Mouse (Mus musculus) kidney, adult 2 months (tissue): ENCODE data around the gene Fam78b. TPM values are rescaled to one million over a fixed set of nuclear protein-coding genes. Genes with fewer than 3 reads are reported as not detected.

ENCODE experiments used
- DNase-seq: peaks from one replicate; pipeline ENCODE4 v3.0.0; 2021
- H3K27ac ChIP-seq: fragments of 200-500 bp; 2 replicates; pipeline ENCODE4 v1.5.1; 2012; ENCODE audit warnings: low read depth, low read length, control low read depth, inconsistent platforms; ENCODE audit not compliant: insufficient read depth
- H3K27me3 ChIP-seq: fragments of 200-500 bp; replicated peaks from 2 replicates; pipeline ENCODE4 v1.6.1; 2012; ENCODE audit warnings: mild to moderate bottlenecking, moderate library complexity, low read length, inconsistent platforms; ENCODE audit not compliant: control insufficient read depth, insufficient read depth
- H3K36me3 ChIP-seq: fragments of 200-500 bp; 2 replicates; pipeline ENCODE4 v1.6.1; 2012; ENCODE audit warnings: mild to moderate bottlenecking, moderate library complexity, low read length, inconsistent platforms; ENCODE audit not compliant: control insufficient read depth, insufficient read depth
- H3K4me1 ChIP-seq: fragments of 200-500 bp; 2 replicates; pipeline ENCODE4 v1.6.1; 2011; ENCODE audit warnings: low read length; ENCODE audit not compliant: control insufficient read depth, insufficient read depth
- H3K4me3 ChIP-seq: fragments of 200-500 bp; 2 replicates; pipeline ENCODE4 v1.5.1; 2011; ENCODE audit warnings: mild to moderate bottlenecking, low read depth, low read length, control low read depth; ENCODE audit not compliant: insufficient read depth
- CTCF ChIP-seq: fragments of 200-500 bp; conservative IDR thresholded peaks from 2 replicates; pipeline ENCODE4 v1.5.1; 2011; ENCODE audit warnings: low read depth, mild to moderate bottlenecking, control low read depth, low read length, moderate library complexity, mixed read lengths; ENCODE audit not compliant: insufficient read depth, insufficient read length
- POLR2A ChIP-seq: fragments of 200-500 bp; IDR thresholded peaks from one replicate; pipeline ENCODE4 v1.6.1; 2011; ENCODE audit warnings: low read depth, low read length, control low read depth
- WGBS: fragments of 180-500 bp; shearing (Covaris S2); methylation state at CpG from one replicate; pipeline ENCODE4 v1.1.7; 2018; 5-methylcytosine and 5-hydroxymethylcytosine counted together
- polyA plus RNA-seq: library from polyadenylated mRNA; depleted of rRNA; stranded (reverse); fragments of >200 nt; gene quantifications from 2 replicates; pipeline ENCODE4 v1.2.3, GENCODE M21; 2012

Fam78b gene
- polyA plus RNA-seq, 1 experiment, result 1.3 TPM

DNA sequence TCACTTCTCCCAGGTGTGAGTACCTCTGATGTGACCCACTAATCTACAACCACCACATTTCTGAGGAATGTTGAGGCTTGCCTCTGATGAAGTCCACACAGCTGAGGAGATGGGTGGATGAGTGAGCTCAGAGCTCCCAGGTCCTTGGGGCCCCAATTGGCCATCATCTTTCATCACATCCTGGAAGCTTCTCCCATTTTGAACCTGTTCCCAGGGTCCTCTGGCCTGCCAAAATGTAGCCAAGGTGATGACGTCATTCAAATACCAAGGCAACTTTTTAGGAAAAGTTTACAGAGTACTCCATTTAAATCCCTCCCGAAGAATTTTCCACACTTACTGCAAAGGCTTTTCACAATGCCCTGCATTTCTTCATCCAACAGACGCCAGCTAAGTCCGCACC is 104.7 kb downstream of the Fam78b start:
- H3K4me1 ChIP-seq, result no peaks in the 10 kb centered on the region
- no peak overlapping the region for H3K27ac ChIP-seq
- no peak for DNase-seq
- no peaks in the 10 kb centered on the region for H3K27me3 ChIP-seq
- no peak overlapping the region for H3K4me3 ChIP-seq
- no peaks in the 10 kb centered on the region for H3K36me3 ChIP-seq
- TF ChIP-seq CTCF (no peak), POLR2A (no peak)
- WGBS, result 90% methylated on average over 4 of the region's 4 CpGs

DNA sequence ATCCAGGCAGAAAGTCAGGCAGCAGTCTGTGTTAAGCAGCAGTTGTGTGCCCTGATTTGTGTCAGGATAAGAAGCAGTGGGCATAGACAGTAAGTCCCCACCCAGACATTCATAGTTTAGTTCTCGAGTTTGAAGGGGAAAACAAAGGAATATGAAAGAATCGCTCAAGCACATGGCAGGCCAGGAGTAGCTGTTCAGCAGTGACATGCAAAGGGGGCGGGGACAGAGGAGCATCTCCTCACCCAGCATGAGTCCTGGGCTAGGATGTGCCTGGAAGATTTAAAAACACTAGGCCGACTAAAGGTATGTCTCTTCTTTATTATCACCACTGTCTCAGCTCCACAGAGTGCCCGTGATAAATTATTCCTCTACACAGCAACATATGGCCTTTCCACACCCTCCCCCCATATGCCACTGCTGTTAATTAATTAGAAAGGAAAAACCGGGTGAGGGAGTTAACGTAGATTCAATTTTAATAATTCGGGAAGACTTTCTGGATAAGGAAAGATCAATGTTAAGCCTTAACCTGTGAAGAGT is 107.8 kb downstream of the Fam78b start:
- TF ChIP-seq CTCF (no peak), POLR2A (no peak)
- no peak for DNase-seq
- Histone ChIP-seq H3K36me3 (no peaks in the 10 kb centered on the region), H3K4me1 (no peaks in the 10 kb centered on the region), H3K27ac (no peak overlapping the region), H3K27me3 (no peaks in the 10 kb centered on the region), H3K4me3 (no peak overlapping the region)
- WGBS, result 86% methylated on average over 8 of the region's 8 CpGs

DNA sequence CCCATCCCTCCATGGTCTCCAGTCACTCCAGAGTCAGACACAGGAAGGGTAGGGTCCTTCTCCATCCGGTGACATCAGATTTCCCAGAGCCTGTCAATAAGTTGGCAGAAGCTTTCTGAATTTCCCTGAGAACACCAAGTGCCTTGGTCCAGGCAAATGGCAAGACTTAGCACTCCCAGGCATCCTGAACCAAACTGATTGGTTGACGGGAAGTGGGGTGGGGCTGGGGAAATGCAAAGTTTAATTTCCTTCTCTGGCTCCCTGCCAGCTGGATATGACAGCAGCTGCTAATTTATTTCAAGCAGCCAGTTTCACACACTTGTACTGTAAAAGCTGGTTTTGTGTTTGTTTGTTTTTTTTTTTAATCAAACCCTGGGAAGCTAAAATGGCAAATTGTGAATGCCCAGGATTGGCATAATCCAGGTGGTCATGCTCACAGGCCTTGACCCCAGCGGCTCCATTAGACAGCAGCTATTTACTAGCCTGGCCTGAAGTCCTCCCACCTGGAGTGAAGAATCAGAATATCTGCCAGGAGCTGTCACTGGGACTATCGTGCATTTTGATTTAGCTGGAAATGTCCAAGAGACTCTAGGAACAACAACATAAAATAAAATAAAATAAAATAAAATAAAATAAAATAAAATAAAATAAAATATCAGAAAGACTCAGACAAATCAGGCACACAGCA is 113.3 kb downstream of the Fam78b start:
- DNase-seq, result no peak
- H3K4me3 ChIP-seq, result no peak overlapping the region
- WGBS, result 52% methylated on average over 4 of the region's 4 CpGs
- TF ChIP-seq POLR2A, result no peak
- TF ChIP-seq CTCF, result no peak
- H3K36me3 ChIP-seq, result no peaks in the 10 kb centered on the region
- H3K27me3 ChIP-seq, result no peaks in the 10 kb centered on the region
- no peak overlapping the region for H3K27ac ChIP-seq
- no peaks in the 10 kb centered on the region for H3K4me1 ChIP-seq

DNA sequence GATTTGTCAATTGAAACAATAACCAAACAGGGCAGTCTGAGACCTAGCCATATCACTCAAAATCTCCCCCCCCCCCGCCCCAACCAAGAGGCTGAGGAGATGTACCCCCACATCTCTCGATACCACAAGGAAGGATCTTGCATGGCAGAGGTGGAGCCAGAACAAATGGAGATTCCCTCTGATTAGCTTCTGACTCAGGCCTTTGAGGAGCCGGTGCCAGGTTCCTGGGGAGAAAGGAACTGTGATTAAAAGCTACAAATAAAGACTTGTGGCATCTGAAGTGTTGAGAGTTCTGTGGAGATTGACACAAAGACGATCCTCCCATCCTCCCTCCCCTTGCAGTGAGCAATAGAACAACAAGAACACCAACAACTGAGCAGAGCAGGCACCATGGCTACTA is 113.9 kb downstream of the Fam78b start:
- TF ChIP-seq CTCF (no peak), POLR2A (no peak)
- WGBS, result 31% methylated on average over 4 of the region's 4 CpGs
- no peaks in the 10 kb centered on the region for H3K36me3 ChIP-seq
- no peak overlapping the region for H3K4me3 ChIP-seq
- no peaks in the 10 kb centered on the region for H3K27me3 ChIP-seq
- no peak for DNase-seq
- no peaks in the 10 kb centered on the region for H3K4me1 ChIP-seq
- H3K27ac ChIP-seq, result no peak overlapping the region

DNA sequence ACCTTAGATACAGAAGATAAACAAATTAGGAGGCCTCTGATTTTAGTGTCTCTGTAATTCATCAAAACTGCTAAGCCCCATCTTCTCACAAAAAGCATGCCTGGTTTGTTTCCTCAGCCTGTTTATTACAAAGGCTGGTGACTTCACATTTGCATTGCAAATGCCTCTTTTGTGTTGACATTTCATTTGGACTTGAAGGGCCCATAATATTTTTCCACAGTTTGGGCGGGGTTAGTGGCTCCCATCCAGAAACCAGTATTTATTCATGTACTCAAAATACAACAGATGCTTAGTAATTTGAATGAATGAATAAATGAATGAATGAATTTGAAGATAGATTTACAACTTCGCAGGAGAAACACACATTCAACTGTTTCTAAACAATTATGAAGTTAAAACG is 115.5 kb downstream of the Fam78b start:
- Histone ChIP-seq H3K36me3 (no peaks in the 10 kb centered on the region), H3K4me3 (no peak overlapping the region), H3K27me3 (no peaks in the 10 kb centered on the region), H3K27ac (no peak overlapping the region), H3K4me1 (no peaks in the 10 kb centered on the region)
- 82% methylated on average over 3 of the region's 3 CpGs for WGBS
- DNase-seq, result no peak
- TF ChIP-seq CTCF (no peak), POLR2A (no peak)

DNA sequence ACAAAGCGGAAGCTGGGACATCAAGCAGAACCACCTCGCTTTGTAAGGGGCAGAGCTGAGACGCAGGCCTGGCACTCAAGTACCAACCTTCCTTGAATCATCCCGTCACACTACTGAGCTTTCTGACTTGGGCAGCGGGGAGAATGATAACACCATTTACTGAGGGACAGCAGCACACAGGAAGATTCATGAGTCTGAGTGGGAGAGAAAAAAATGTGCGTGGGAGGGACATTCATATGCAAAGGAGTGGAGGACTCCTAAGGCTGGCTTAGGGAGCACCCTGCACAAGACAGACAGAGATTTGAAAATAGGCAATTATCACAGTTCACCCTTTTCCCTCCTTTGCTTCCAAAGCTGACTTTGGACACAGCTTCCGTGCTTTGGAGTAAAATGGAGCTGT is 117.8 kb downstream of the Fam78b start:
- H3K4me3 ChIP-seq, result no peak overlapping the region
- TF ChIP-seq POLR2A, result no peak
- no peak for TF ChIP-seq CTCF
- H3K27me3 ChIP-seq, result no peaks in the 10 kb centered on the region; the same call in 1 of the 2 replicates
- H3K4me1 ChIP-seq, result no peaks in the 10 kb centered on the region
- no peaks in the 10 kb centered on the region for H3K36me3 ChIP-seq
- DNase-seq, result no peak
- WGBS, result 48% methylated on average over 7 of the region's 7 CpGs
- H3K27ac ChIP-seq, result no peak overlapping the region

DNA sequence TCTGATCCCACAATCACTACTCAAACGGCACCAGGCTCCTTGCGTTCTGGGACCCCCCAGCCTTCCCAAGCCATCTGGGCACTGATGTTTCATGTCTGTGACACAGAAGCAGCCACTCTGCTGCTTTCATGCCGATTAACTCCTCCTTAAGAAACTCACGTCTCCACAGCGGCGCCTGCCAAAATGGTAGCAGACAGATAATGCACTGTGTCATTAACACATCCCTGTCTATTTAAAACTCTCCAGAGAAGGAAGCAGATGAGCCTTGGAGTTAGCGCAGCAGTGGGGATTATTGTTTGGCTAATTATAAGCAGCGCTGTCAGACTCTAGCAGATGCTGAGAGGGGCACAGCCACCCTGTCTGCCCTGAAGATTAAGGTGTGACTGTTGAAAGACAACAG is 118.2 kb downstream of the Fam78b start:
- WGBS, result 70% methylated on average over 8 of the region's 8 CpGs
- DNase-seq, result no peak
- Histone ChIP-seq H3K4me1 (no peaks in the 10 kb centered on the region), H3K4me3 (no peak overlapping the region), H3K27ac (no peak overlapping the region), H3K36me3 (no peaks in the 10 kb centered on the region), H3K27me3 (no peaks in the 10 kb centered on the region; the same call in 1 of the 2 replicates)
- no peak for TF ChIP-seq POLR2A
- TF ChIP-seq CTCF, result no peak
